Mouse (Mus musculus) neutrophil, adult 5-6 weeks (primary cell): ENCODE measurements around the gene Iqgap1. TPM values are rescaled to one million over a fixed set of nuclear protein-coding genes. Genes with fewer than 3 reads are reported as not detected.
"Not testable (repeated sequence)": the region's sequence is repeated elsewhere in the genome, so short reads cannot be mapped to it uniquely, and the experiment has no call there.

Source experiments
- ATAC-seq: fragments of 151-379, 151-347 bp; 2 replicates; pipeline ENCODE4 v1.8.0; 2017; ENCODE audit warnings: mild to moderate bottlenecking, moderate TSS enrichment; ENCODE audit not compliant: insufficient number of reproducible peaks, poor library complexity, low FRiP score, severe bottlenecking; ENCODE audit errors: extremely low read depth
- total RNA-seq: library from RNA; stranded (forward); fragments of 200-1000 nt; gene quantifications from 2 replicates; pipeline ENCODE4 v1.2.3, GENCODE M21; 2017

Gene Iqgap1
- total RNA-seq, 1 experiment from 2014 or later: 768 TPM

DNA sequence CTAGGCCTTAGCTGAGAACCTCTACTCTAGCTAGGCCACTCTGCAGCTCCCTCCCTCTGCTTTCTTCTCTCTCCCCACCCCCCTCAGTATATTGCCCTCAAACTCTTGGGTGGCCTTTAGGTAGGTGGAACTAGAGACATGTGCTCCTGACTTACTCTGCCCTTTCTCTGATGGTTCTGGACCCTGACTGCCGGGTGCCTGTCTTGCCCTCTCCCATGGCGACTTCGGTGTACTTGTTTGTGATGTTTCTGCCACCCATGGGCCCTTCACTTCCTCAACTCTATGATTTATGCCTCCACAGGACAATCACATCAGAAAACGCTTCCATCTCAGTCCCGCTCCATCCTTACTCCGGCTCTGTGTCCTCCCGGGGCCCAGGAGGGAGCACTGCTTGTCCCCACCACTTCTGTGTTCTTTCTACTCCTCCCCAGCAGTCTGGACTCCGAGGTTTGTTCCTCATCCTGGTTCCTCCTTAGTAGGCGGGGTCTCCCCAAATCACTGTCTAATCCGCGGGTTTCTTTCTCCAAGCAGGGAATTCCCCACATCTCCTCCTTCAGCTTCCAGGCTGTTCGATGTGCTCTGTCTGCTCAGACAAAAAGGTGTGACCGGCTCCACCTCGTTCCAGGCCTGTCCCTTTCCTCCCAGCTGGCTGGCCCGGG lies 20.0 kb upstream of the Iqgap1 start:
- ATAC-seq: no peak; the same call in 1 of the 2 replicates

DNA sequence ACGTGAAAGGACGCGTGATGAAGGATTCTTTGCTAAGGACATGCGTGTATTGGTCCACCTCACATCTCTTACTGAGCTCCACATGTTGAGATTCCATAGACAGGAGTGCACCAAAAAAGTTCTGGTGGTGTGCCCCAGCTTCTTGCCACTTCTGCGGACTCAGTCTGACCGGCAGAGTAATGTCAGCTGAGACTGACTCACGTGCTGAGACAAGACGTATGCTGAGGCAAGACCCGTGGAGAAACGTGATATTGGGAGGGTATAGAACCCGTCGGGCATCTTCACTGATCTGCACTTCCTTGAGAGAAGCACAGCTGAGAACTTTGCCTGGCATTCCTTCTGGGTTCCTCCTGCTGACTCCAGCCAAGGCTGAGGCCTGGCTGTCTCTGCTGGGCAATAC lies 18.9 kb upstream of the Iqgap1 start:
- no peak for ATAC-seq

DNA sequence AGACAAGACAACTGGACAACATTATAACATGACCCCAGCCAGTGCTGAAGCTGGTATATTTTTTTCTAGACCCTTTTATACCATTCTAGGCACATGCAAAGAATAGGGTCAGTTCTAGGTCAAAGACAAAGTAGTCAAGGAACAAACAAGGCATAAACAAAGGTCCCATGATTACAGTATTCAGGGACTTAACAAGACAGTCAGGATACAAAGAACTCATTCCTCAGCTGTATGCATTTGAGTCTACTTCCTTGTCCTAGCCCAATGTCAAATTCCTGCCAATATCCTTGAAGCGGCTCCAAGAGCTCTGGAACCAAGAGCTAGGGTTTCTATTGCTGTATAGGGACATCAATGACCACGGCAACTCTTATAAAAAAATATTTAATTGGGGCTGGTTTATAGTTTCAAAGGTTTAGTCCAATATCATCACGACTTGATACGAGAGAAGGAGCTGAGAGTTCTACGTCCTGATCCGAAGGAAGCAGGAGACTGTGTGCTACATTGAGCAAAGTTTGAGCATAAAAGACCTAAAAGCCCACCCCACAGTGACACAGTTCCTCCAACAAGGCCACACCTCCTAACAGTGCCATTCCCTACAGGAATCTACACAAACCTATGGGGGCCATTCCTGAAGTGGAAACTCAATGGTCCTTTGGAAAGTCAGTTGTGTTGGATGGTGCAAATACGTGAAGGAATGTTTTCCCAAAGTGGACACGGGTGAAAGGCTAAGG lies 18.3 kb upstream of the Iqgap1 start:
- ATAC-seq: no peak

- no peak for ATAC-seq
Observed at GRCm38 (mm10) chr7:80843176-80843575, 17.4 kb upstream of the Iqgap1 start.

DNA sequence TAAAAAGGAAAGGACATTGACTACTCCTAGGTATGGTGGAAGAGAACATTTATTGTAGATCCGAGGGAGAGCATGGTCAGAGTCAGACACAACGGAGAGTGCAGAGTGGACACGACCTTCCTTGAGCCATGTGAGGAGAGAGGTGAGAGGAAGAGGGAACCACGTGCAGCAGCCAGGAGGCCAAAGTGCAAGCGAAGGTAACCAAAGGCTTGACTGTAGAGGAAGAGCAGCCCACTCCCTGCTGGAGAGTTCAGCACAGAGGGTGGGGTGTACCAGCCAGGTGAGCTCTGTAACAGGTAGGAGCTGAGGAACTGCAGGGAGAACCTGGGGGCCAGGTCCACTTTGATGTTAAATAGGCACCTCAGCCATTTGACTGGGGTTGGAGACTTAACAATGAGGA lies 16.4 kb upstream of the Iqgap1 start:
- no peak for ATAC-seq

GRCm38 (mm10) chr7:80840937-80841336 lies 15.2 kb upstream of the Iqgap1 start:
- no peak for ATAC-seq

GRCm38 (mm10) chr7:80840241-80840640 lies 14.5 kb upstream of the Iqgap1 start:
- no peak for ATAC-seq

- ATAC-seq: no peak
Observed at GRCm38 (mm10) chr7:80839755-80840154, 14.0 kb upstream of the Iqgap1 start.

DNA sequence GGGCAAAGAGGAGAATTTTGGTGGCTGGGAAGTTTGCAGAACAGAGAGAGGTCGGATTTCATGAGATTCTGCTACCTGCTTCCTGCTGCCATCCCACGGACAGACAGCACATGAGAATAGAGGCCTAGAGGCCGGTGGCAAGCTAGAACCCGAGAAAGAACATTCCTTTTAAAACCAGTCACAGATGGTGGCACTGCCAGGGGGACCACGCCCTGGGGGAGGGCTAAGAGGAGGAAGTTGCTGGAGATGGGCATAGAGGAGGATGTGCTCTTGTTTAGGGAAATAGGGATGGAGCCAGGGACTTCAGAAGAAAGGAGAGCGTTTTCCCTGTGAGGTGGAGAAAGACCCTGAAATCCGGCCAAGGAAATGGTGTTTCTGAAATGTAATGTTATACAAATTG lies 12.5 kb upstream of the Iqgap1 start:
- ATAC-seq: no peak

- no peak for ATAC-seq
Observed at GRCm38 (mm10) chr7:80837736-80838135, 12.0 kb upstream of the Iqgap1 start.

DNA sequence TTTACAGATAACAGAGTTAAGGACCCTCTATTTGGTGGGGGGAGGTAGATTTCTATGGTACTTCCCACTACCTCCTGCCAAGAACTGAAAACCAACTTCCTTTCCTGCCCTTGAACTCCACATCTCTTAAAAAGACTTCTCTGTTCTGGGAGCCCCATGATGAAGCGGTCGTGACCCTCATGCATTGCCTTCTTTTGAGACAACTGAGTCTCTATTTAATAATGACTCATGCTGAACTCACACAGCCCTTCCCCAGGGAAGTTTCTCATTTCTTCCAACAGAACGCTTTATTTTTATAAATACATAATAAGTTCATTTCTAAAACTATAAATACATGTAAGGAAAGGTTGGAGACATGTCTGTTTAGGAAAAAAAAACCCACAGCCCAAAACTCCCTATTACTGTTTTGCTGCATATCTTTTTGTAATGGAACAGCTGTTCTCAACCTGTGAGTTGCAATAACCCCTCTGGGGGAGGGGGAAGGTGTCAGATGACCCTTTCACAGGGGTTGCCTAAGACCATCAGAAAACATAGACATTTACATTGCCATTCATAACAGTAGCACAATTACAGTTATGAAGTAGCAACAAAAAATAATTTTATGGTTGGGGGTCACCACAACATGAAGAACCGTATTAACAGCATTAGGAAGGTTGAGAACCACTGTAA lies 10.3 kb upstream of the Iqgap1 start:
- no peak for ATAC-seq

- no peak for ATAC-seq
Observed at GRCm38 (mm10) chr7:80833651-80834532, 8.1 kb upstream of the Iqgap1 start.

GRCm38 (mm10) chr7:80832996-80833650 lies 7.3 kb upstream of the Iqgap1 start:
- not testable (repeated sequence) for ATAC-seq

DNA sequence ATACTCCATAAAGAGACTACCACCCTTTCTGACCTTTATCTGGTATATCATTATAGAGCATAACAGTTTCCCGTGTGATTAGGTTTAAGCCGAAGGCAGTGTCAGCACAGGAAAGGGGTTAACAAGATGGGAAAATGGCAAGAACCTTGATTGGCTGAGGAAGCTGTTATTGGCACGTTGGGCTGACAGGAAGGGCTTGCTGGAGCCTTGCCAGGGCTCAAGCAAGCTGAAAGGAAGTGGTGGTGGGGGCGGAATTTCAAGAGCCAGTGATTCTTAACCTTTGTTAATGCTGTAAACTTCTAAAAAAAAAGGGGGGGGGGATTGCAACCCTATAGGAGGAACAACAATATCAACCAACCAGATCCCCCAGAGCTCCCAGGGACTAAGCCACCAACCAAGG lies 6.4 kb upstream of the Iqgap1 start:
- ATAC-seq: peak; percentile 67

- ATAC-seq: peak; percentile 42
Observed at GRCm38 (mm10) chr7:80830193-80830803, 4.5 kb upstream of the Iqgap1 start.

DNA sequence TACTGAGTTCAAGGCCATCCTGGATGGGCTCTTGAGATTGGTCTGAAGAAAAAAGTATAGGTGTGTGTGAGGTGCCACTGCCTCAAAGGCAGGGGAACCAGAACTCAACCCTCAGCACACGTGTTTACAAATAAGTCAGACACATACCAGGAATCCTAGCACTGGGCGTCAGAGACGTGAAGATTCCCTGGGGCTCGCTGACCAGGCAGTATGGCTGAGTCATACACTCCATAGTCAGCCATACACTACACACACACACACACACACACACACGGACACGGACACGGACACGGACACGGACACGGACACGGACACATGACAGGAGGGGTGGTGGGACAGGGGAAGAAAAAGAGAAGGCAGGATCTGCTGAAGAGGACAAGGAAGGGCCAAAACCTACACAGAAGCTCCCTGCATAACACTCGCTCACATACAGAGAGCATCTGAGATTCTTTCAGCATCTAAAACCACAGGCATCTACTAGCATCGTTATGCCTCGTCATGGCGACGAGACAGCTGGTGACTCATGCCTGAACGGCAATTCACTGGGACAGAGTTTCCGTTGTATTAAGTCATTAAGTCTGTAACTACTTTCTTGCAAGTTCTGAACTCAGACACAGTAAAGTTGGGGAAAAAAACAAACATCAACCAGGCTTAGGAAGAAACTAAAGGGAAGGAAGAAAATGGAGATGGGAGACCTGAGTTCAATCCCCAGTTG lies 2.5 kb upstream of the Iqgap1 start:
- peak; percentile 58 for ATAC-seq

- ATAC-seq: no peak
Observed at GRCm38 (mm10) chr7:80823875-80824682, 1.7 kb downstream of the Iqgap1 start.
